Mouse (Mus musculus) thymus, postnatal 36 days (tissue): Measurements from ENCODE around the gene Fuca2.
"Not testable (repeated sequence)": the region's sequence is repeated elsewhere in the genome, so short reads cannot be mapped to it uniquely, and the experiment has no call there.

Experiments
- DNase-seq, 2 experiments: peaks; one replicate each; pipeline ENCODE4 v3.0.0; 2022; ENCODE audit warnings: mixed read lengths in 2 of 2

Gene Fuca2

GRCm38 (mm10) chr10:13499331-13499730, at the start of gene Fuca2:
Gene Fuca2, plus strand, starts transcription at chr10:13499540.
- DNase-seq = peak; percentile 35 to 38

DNA sequence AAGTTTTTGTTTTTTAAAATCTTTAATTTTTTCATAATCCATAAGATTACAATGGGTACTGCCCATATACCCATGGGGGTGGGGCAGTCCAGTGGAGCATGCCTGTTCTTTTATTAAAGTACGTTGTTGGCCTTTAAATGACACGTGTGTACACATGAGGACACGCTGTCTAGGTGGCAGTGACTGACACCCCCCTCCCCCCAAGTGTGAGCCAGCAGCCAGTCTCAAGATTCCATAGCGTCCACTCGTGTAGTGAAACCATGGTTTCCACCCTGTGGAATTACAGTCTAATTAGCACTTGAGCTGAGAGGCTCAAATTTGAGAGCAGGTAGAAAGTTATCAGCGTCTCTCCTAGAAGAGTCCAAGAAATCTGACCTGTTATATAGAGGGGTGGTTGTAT, 47.7 kb upstream of the Fuca2 start:
- no peak for DNase-seq

DNA sequence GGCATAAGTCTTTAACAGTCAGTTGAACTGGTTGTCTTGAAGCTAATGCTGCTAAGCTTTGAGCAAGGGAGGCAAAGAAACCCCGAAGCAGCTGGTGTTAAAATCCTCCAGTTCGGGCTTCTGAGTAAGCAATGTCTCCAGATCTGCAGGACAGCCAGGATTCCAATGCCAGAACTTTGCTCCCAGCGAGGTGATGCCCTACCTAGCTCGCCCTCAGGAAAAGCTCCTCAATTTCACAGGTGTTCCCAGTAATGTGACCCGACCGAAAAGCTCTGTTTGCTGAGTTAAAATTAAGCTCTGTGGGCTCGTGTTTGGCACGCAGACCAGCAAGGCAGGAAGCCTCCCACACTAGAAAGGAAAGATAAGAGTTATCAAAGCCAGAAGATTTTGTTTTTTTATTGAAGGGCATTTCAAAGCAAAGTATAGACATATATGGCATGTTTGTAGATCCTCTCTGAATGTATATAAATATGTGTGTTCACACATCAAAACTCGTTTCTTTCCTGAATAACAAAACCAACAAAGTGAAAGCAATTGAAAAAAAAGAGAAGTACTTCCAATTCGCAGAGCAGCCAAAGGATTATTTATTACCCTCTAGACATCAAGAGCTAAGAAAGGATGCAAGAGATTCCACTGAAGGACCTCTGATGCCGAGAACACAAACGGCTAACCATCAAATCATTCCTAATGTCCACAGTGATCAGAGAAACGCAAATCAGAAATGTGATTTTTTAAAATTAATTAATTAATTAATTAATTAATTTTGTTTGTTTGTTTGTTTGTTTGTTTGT, 45.9 kb upstream of the Fuca2 start:
- no peak for DNase-seq

- DNase-seq = not testable (repeated sequence)
These were observed 35.0 kb upstream of the Fuca2 start for GRCm38 (mm10) chr10:13464295-13464694.

DNA sequence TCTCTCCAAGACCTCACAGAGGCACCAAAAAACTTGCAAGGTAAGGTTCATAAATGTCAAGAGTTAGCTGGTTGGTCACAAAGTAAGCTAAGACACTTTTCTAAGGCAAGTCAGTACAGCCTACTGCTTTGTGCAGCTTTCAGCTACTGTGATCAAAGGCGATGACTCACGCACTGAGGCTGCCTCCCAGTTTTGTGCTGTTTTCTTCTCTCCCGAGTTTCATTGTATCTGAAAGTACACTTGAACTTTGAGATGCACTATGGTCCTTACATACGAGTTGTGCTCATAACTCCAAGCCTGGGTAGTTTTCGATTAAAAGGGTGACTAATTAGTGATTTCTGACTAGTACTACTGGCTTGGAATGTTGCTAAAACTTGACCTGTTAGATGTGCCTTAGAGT, 32.4 kb upstream of the Fuca2 start:
- no peak for DNase-seq

DNA sequence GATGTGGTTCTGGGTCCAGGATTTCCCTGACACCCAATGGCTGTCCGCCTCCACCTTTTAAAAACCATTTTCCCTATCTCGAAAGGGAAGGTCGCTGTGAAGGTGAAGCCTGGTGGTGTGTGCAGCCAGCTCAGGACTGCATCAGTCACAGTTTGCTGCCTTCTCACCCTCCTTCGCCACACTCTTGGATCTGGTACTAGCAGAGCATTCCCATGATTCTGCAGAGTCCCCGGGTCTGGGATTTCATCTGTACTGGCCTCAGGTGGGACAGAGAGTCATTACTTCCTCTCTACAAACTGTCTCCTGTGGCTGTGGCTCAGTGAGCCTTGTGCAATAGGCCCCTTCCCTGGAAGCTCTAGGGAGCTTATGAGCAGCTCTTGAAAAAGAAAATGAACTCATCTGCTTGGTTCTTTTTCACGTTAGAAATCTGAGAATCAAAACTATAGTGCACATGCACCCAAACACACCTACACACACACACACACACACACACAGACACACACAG, 31.3 kb upstream of the Fuca2 start:
- DNase-seq = not testable (repeated sequence)

- no peak for DNase-seq
These were observed 29.1 kb upstream of the Fuca2 start for GRCm38 (mm10) chr10:13470236-13470635.

DNA sequence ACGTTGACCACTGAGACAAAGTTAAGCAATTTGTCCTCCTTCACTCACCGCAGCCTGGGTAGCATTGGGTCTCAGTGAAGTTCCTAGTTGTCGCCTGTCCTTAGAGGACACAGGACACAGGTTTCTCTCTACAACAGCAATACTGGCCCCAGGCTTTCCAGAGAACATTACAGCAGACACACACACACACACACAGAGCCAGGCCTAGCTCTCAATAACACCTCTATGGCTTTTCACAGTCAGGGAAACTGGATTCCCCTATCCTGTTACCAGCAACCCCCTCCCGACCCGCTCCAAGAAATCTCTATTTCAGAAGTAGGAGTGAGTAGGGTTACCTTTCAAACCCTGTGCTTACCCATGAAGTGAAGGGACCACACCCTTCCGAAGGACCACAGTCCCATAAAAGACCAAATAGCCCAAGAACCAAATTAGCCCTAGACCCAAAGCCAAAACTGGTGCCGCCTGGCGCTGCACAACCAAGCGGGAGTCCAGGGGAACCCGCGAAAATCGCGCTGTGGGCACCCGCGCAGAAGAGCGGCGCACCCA, 26.0 kb upstream of the Fuca2 start:
- DNase-seq = no peak

DNA sequence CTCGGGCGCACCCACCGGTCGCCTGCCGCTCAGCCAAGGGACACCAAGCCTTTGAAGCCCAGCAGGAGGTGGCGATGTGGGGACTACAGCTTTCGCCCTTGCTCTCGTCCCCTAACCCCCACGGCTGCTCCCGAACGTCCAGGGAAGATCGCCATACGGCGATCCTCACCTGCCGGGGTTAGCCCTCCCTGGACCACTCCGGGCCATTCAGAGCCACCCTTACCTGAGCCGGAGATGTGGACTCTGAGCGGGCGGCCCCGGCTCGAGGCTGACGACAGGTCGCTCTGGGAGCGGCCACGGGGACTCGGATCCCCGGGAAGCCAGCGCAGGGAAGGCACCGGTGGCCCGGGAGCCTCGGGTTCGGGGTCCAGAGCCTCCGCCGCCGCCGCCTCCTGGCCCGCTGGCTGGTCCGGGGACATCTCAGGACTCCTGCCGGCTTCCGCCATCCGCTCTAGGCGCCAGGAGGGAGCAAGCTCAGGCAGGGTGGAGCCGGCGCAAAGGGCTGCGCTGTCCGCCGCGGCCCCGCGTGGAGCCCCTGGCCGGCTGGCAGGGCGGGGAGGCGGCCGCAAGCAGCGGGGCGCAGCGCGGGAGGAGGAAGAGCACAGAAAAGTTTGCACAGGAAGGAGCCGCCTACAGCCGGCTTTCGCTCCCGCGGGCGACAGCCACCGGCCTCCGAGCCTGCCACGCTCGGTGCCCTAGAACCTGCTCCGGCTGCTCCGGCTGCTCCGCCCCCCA, 25.3 kb upstream of the Fuca2 start, which contains the start of gene Phactr2:
Phactr2 (minus strand) TSS at position 580 of the 735 bp plus-strand sequence.
- peak; percentile 67 to 75 for DNase-seq

- DNase-seq = peak in 1 of 2 experiments; percentile 25
These were observed 24.8 kb upstream of the Fuca2 start for GRCm38 (mm10) chr10:13474568-13474955.

DNA sequence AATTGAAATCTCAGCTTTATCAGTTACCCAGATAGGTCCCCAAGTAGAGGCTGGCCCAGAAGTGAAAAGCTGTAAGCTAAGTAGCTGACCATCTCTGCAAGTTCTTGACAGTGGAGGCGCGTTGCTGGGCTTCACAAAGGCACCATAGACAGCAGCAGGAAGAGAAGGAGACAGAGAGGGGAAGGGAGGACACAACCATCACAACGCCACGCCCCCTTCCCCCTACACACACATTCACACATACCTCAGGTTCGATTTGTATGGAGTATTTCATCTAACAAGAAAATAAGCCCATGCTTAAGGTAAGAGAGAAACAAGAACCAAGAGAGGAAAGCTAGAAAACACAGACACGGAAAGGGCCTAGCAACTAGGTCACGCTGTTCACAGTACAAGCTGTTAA, 24.2 kb upstream of the Fuca2 start:
- peak; percentile 51 to 52 for DNase-seq

- DNase-seq = no peak
These were observed 20.0 kb upstream of the Fuca2 start for GRCm38 (mm10) chr10:13479341-13479740.

GRCm38 (mm10) chr10:13485958-13486357, 13.4 kb upstream of the Fuca2 start:
- DNase-seq = no peak

GRCm38 (mm10) chr10:13489671-13490070, 9.7 kb upstream of the Fuca2 start:
- DNase-seq = no peak

DNA sequence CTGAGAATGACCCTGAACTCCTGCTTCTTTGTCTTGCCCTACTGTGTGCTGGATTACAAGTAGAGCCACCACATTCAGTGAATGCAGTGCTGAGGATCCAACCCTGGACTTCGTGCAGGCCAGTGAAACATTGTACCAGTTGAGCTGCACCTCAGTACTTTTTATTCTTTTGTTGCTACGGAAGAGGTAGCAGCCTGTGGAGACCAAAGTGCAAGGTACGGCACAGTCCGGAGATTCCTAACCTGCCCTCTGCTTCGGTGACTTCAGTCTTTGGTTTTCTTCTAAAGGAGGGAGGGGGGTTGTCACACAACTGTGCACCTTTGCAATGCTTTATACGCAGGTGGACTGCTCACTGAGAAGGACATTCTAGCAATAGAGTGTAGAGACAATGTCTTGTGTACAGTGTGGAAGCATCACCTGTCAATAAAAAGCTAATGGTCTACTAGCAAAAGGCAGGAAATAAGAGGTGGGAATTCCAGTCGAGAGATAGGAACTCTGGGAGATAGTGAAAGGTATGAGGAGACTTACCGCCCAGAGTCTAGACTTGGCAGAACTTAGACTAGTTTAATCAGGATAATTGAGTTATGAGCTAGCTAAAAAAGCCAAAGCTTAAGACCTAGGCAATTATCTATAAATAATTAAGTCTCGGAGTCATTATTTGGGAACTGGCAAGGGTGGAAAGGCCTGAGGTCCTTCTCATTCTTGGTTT, 5.2 kb upstream of the Fuca2 start:
- no peak for DNase-seq

GRCm38 (mm10) chr10:13496315-13496714, 3.0 kb upstream of the Fuca2 start:
- no peak for DNase-seq

- peak in 1 of 2 experiments; percentile 24 for DNase-seq
These were observed 1.1 kb downstream of the Fuca2 start for GRCm38 (mm10) chr10:13500473-13500872.

GRCm38 (mm10) chr10:13500938-13501496, 1.7 kb downstream of the Fuca2 start:
- peak; percentile 84 to 90 for DNase-seq

GRCm38 (mm10) chr10:13501533-13501932, 2.2 kb downstream of the Fuca2 start:
- peak in 1 of 2 experiments; percentile 5 for DNase-seq

DNA sequence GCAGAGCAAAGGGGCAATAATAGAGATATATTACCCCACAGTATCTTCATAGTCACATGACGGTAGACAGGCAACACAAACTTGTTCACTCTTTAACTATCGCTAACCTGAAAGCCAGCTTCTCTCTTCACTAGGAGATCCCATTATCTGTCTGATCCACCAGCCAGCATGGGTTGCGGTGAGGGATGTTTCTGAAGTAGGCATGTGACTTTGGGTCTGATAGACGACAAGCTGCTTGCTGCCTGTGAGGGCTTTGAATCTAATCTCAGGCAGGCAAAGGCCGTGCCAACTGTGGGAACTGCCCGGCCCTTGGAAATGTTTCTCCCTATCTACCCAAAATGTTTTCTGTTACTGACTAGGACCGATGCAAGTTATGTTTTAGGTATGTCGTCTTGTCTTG, 3.0 kb downstream of the Fuca2 start:
- no peak for DNase-seq

DNA sequence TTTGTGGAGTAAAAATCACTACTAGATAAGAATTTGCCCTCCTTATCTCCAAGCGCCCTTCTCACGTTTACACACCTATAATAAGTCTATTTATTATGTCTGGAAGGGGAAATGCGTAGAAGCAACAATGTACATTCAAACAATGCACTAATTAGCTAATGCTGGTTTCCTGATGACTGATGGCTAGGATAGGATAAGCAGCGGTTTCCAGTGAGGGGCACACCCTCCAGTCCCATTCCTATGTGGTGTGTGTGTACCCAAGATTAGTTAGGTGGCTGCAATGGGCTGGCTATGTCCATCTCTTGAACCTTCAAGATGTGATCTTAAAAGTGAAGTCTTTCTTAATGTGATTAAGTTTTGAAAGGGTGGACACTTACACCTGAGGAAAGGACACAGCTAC, 22.5 kb downstream of the Fuca2 start:
- DNase-seq = no peak

DNA sequence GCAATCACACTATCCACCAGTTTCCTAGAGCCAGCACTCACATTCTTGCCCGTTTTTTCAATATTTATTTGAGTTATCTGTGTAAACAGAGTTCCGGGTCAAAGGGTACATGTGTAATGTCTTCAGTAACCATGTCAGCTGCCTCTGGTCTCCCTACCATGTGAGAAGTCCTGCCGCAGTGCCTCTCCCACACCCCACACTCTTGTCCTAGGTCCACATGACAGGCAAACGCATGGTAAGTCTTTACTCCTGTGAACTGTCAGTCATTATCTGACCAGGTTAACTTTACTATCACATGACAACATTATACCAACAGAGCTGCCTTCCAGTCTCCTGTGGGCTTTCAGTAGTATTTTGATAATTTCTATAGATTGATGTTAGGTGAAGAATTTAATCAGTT, 28.8 kb downstream of the Fuca2 start:
- no peak for DNase-seq

DNA sequence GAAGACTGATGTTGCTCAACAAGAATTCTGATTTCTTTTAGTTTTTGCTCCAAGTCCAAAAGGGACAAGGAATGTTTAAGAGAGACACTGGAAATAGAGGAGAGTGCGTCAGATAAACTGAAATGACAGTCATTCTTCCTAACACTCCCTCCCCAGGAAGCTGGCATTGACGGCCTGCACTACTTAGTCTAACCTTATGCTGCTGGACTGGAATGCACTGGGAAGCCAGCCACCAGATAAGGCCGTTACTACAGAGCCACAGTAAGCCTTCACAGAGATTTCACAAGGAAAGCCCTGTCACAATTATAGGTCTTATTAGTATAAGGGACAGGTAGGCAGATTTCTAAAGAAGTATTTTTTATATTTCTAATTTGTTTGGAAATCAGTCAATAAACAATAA, 35.4 kb downstream of the Fuca2 start:
- no peak for DNase-seq
